Mouse (Mus musculus): ENCODE data around the gene Vmn2r99. TPM values are rescaled to one million over a fixed set of nuclear protein-coding genes. Genes with fewer than 3 reads are reported as not detected.

Gene Vmn2r99
- polyA plus RNA-seq (2012; rRNA removed) = not detected in 2 replicates

DNA sequence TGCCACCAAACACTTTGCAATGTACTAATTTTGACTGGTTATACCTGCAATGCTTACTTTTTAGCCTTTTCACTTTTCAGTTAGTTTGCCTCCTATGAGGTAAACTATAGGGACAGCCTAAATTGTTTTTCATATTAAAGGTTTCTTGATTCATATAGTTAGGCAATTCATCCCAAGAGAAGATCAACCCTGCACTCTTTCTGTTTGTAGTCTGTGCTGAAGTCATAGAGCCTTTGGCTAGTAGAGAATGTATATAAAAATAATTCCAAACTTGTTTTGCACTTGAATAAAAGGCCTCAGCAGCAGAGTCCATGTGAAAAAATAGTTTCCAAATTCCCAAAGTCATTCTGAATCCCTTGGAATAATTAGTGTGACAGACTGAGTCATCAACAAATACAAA, at the start of gene Vmn2r99:
Gene Vmn2r99 (plus strand): TSS at position 301 of the 400 bp plus-strand sequence.
- DNase-seq (ENCODE audit: low read depth) = no peak

DNA sequence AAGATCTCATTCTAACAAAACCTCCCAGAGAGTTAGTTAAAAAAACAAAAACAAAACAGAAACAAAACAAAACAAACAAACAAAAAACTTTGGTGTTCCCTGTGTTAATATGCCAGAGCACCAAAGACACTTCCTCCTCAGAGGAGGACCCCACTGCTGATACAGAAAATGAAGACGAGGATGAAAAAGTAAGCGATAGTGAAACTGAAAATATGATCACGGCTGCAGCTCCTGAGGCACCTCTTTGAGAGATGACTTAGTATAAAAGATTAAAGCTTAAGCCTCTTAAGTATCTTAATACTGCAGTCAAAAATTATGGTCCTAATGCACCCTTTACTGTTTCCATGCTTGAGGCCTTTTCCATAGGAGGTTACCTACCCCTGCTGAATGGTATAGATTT, 75.9 kb downstream of the Vmn2r99 start:
- DNase-seq (ENCODE audit: low read depth) = no peak

- DNase-seq (ENCODE audit: low read depth) = no peak
These were observed 83.2 kb downstream of the Vmn2r99 start for GRCm38 (mm10) chr17:19444932-19445331.

Other genes with a start within 250 kb of the Vmn2r99 start
- gene Vmn2r100, start 142.8 kb downstream of the Vmn2r99 start, polyA plus RNA-seq (2012; rRNA removed) = not detected in 2 replicates
- not detected in 2 replicates for gene Vmn2r101, start 215.3 kb downstream of the Vmn2r99 start, polyA plus RNA-seq (2012; rRNA removed)